Mouse (Mus musculus) WW6 (cell line): ENCODE measurements around the gene Mcrip1.
"Not testable (repeated sequence)": the region's sequence is repeated elsewhere in the genome, so short reads cannot be mapped to it uniquely, and the experiment has no call there.

ENCODE experiments used
- DNase-seq: peaks from one replicate; pipeline ENCODE4 v3.0.0-alpha.2; 2013; ENCODE audit warnings: low read depth, low spot score

Gene Mcrip1

GRCm38 (mm10) chr11:120575046-120575445 lies 25.5 kb upstream of the Mcrip1 start:
- no peak for DNase-seq

- DNase-seq, result no peak
Measured at GRCm38 (mm10) chr11:120574278-120574600, 24.7 kb upstream of the Mcrip1 start.

DNA sequence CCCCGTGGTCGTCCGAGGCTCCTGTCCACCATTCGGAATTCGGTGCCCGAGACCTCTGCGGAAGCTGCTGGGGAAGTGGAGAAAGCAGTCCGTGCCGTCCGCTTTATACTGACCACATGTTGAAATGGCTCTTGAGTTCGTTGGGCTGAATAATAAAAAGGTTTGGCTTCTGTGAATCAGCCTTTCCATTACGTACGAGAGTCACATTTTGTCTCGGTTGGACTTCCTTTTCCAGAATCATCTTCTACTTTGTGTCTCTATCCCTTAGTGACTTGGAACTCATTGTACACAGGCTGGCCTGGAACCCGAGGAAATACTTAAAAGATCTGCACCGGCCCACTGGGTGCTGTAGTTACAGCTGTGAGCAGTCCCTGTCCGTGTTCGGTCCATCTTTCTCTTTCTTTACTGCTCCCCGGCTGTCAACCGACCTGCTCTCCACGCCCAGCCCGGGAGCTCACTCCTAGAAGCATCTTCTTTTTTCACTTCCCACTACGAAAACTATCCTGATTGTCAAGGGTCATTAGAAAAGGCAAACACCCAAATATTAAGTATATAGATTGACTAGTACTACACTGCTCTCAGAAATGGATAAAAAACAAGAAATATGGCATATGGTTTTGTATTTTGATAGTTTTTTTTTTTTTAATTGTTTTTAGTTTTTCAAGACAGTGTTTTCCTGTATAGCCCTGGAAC lies 24.2 kb upstream of the Mcrip1 start:
- no peak for DNase-seq

- peak; percentile 100 for DNase-seq
Measured at GRCm38 (mm10) chr11:120572752-120573584, 23.4 kb upstream of the Mcrip1 start, which contains the start of gene P4hb. TSS of gene P4hb (minus strand) at chr11:120573253.

DNA sequence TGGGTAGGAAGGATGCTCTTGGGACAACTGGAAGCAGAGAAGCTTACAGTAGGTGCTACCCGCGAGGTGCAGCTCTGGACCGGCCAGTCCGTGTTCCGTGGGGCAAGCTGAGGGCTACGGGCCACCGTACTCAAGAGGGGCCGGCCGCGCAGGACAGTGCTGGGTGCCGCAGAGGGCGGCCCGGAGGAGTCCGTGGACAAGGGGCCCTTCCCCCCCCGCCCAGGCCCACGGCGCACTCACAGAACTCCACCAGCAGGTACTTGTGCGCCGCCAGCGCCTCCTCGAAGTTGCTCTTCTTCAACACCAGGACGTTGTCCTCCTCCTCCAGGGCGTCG lies 22.9 kb upstream of the Mcrip1 start:
- no peak for DNase-seq

- no peak for DNase-seq
Measured at GRCm38 (mm10) chr11:120571754-120572416, 22.4 kb upstream of the Mcrip1 start.

DNA sequence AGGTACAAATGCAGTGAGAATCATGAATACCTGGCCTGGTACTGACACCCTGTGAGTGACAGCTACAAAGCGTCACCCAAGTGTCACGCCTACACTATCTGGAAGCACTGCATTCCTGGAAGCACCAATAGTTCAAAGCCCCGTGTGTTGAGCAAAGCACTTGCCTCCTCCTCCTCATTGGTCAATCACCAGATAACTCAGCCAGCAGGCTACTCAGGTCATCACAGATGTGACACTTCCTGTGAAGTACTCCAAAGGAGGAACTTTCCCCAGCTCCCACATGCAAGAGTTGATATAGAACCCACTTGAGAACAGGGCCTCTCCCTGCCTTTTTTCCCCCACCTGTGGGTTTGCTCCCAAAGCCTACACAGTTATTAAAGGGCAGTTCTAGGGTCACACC lies 21.6 kb upstream of the Mcrip1 start:
- no peak for DNase-seq

GRCm38 (mm10) chr11:120568324-120568723 lies 18.8 kb upstream of the Mcrip1 start:
- no peak for DNase-seq

GRCm38 (mm10) chr11:120565114-120565513 lies 15.6 kb upstream of the Mcrip1 start:
- no peak for DNase-seq

DNA sequence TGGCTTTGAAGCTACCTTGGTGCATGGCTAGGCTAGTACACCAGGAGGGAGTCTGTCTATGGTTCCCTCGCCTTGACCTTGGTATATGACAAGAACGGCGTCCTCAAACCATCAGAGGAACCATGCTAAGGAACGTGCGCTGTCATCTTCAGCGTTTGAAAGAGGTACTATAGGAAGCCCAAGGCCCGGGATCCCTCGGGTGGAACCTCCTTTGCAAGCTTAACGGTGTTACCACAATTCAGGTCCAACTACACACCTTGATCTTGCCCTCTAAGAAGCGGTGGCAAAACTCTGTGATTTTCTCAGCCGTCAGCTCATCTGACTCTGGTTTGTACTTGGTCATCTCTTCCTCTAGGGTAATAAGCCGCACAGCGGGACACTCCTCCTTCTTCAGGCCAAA lies 13.4 kb upstream of the Mcrip1 start:
- DNase-seq, result no peak

- no peak for DNase-seq
Measured at GRCm38 (mm10) chr11:120560952-120561728, 11.6 kb upstream of the Mcrip1 start.

DNA sequence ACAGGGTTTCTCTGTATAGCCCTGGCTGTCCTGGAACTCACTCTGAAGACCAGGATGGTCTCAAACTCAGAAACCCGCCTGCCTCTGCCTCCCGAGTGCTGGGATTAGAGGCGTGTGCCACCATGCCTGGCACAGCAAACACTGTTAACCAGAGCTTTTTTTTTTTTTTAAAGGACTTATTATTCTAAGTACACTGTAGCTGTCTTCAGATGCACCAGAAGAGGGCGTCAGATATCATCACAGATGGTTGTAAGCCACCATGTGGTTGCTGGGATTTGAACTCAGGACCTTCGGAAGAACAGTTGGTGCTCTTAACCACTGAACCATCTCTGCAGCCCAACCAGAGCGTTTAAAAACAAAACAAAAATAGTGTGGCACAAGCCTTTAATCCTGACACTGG lies 9.3 kb upstream of the Mcrip1 start:
- not testable (repeated sequence) for DNase-seq

DNA sequence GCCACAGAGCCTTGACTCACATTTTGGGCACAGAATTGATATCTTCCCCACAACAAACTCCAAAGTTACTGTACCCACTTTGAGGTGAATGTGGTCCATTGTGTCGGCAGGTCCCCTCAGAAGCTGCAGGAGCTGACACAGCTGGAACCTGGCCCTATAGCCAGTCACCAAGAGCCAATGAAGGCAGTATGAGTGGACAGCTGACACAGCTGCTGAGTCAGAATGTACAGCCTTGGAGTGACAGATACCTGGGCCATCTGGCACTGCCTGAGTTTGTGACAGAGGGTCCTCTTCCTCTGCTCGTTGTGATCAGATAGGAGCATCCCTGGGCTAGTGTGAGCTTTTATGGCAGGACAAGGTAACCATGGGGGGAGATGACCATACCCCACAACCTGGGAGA lies 5.7 kb upstream of the Mcrip1 start:
- no peak for DNase-seq

DNA sequence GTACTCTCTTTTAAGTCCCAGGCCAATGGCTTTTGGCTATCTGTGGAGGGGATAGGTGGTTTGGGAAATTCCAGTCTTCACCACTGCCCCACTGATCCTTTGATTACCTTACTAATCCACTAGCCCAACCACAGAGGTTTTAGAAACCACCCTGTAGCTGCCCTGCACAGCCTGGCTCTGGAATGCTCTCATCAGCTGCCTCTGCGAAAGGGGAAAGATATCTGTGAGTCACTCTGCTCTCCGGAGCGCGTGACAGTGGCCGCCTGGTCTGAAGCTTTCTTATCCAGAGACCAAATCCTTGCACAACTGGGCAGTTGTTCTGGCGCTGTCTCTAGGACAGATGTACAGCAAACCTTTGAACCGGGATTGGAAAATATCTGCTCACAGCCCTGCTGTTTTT lies 5.3 kb upstream of the Mcrip1 start:
- no peak for DNase-seq

- no peak for DNase-seq
Measured at GRCm38 (mm10) chr11:120552736-120553135, 3.2 kb upstream of the Mcrip1 start.

- DNase-seq, result no peak
Measured at GRCm38 (mm10) chr11:120550810-120551440, 1.4 kb upstream of the Mcrip1 start, which contains the start of gene Ppp1r27. TSS of gene Ppp1r27 (minus strand) at chr11:120551132.

- DNase-seq, result no peak
Measured at GRCm38 (mm10) chr11:120549986-120550809, 671 bp upstream of the Mcrip1 start.

GRCm38 (mm10) chr11:120548786-120549167 lies 750 bp downstream of the Mcrip1 start:
- DNase-seq, result no peak

DNA sequence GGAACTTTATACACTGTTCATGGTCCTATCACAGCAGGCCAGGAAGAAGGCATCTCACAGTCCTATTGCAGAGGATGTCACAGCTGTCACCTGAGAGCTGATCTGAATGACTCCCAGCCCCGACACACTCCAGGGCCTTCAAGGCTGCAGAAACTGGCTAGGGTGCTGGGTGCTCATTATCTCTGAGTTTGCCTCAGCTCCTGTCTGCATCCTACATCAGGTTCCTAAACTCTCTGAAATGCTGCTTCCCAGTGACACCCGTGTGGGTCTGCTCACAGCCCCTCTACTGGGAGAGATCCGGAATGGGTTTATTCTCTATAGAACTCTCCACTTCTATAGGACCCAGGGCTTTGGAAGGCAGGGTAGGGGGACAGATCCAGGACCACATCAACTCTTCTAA lies 1.3 kb downstream of the Mcrip1 start:
- no peak for DNase-seq

GRCm38 (mm10) chr11:120547469-120547868 lies 2.1 kb downstream of the Mcrip1 start:
- no peak for DNase-seq

GRCm38 (mm10) chr11:120545964-120546363 lies 3.6 kb downstream of the Mcrip1 start:
- no peak for DNase-seq
